Mouse (Mus musculus): Measurements from ENCODE around the gene Syt1. TPM values are rescaled to one million over a fixed set of nuclear protein-coding genes. Genes with fewer than 3 reads are reported as not detected.

The Syt1 gene
- polyA plus RNA-seq, 1 experiment from 2014 or later = 0.25 TPM

GRCm38 (mm10) chr10:108868136-108868535, 142.6 kb downstream of the Syt1 start:
- Histone ChIP-seq H3K27ac (ENCODE audit: low read depth) (no peak overlapping the region), H3K9me3 (ENCODE audit: low read depth, low read length) (no peaks in the 10 kb centered on the region), H3K4me2 (no peak overlapping the region), H3K4me3 (ENCODE audit: low read depth, low read length) (no peak overlapping the region), H3K4me1 (ENCODE audit: insufficient read depth) (no peaks in the 10 kb centered on the region), H3K9ac (no peak overlapping the region), H3K27me3 (ENCODE audit: insufficient read depth, low read length) (no peaks in the 10 kb centered on the region), H3K36me3 (ENCODE audit: insufficient read depth) (no peaks in the 10 kb centered on the region)
- ATAC-seq (ENCODE audit: insufficient read depth) (no peak), DNase-seq (no peak)
- TF ChIP-seq CTCF (IDR thresholded peaks at IDR 0.05; ENCODE audit: low read depth) = no peak
- 82% methylated on average over 4 of the region's 4 CpGs for WGBS

- Histone ChIP-seq H3K9me3 (ENCODE audit: low read depth, low read length) (no peaks in the 10 kb centered on the region), H3K9ac (no peak overlapping the region), H3K36me3 (ENCODE audit: insufficient read depth) (no peaks in the 10 kb centered on the region), H3K27me3 (ENCODE audit: insufficient read depth, low read length) (no peaks in the 10 kb centered on the region), H3K27ac (ENCODE audit: low read depth) (no peak overlapping the region), H3K4me2 (no peak overlapping the region), H3K4me1 (ENCODE audit: insufficient read depth) (no peaks in the 10 kb centered on the region), H3K4me3 (ENCODE audit: low read depth, low read length) (no peak overlapping the region)
- ATAC-seq (ENCODE audit: insufficient read depth) (no peak), DNase-seq (peak; percentile 13)
- TF ChIP-seq CTCF (IDR thresholded peaks at IDR 0.05; ENCODE audit: low read depth) = no peak
- 65% methylated on average over 6 of the region's 6 CpGs for WGBS
Observed at GRCm38 (mm10) chr10:108867202-108867601, 143.6 kb downstream of the Syt1 start.

- Histone ChIP-seq H3K4me3 (ENCODE audit: low read depth, low read length) (no peak overlapping the region), H3K4me1 (ENCODE audit: insufficient read depth) (no peaks in the 10 kb centered on the region), H3K9ac (no peak overlapping the region), H3K27ac (ENCODE audit: low read depth) (no peak overlapping the region), H3K36me3 (ENCODE audit: insufficient read depth) (no peaks in the 10 kb centered on the region), H3K9me3 (ENCODE audit: low read depth, low read length) (no peaks in the 10 kb centered on the region), H3K4me2 (no peak overlapping the region), H3K27me3 (ENCODE audit: insufficient read depth, low read length) (no peaks in the 10 kb centered on the region)
- ATAC-seq (ENCODE audit: insufficient read depth) = no peak
- TF ChIP-seq CTCF (IDR thresholded peaks at IDR 0.05; ENCODE audit: low read depth) = no peak
- WGBS = 94% methylated on average over 4 of the region's 4 CpGs
- DNase-seq = no peak
Observed at GRCm38 (mm10) chr10:108865586-108865985, 145.2 kb downstream of the Syt1 start.

- Histone ChIP-seq H3K27me3 (ENCODE audit: insufficient read depth, low read length) (no peaks in the 10 kb centered on the region), H3K36me3 (ENCODE audit: insufficient read depth) (no peaks in the 10 kb centered on the region), H3K9me3 (ENCODE audit: low read depth, low read length) (no peaks in the 10 kb centered on the region), H3K4me2 (no peak overlapping the region), H3K27ac (ENCODE audit: low read depth) (no peak overlapping the region), H3K4me1 (ENCODE audit: insufficient read depth) (no peaks in the 10 kb centered on the region), H3K9ac (no peak overlapping the region), H3K4me3 (ENCODE audit: low read depth, low read length) (no peak overlapping the region)
- DNase-seq (no peak), ATAC-seq (ENCODE audit: insufficient read depth) (no peak)
- WGBS = 70% methylated on average over 6 of the region's 6 CpGs
- no peak for TF ChIP-seq CTCF (IDR thresholded peaks at IDR 0.05; ENCODE audit: low read depth)
Observed at GRCm38 (mm10) chr10:108855986-108856385, 154.8 kb downstream of the Syt1 start.

- WGBS = 50% methylated on average over 4 of the region's 4 CpGs
- no peaks in the 10 kb centered on the region for H3K36me3 ChIP-seq (ENCODE audit: insufficient read depth)
- no peak overlapping the region for H3K9ac ChIP-seq
- no peak overlapping the region for H3K27ac ChIP-seq (ENCODE audit: low read depth)
- H3K9me3 ChIP-seq (ENCODE audit: low read depth, low read length) = no peaks in the 10 kb centered on the region
- H3K4me3 ChIP-seq (ENCODE audit: low read depth, low read length) = no peak overlapping the region
- no peak overlapping the region for H3K4me2 ChIP-seq
- H3K4me1 ChIP-seq (ENCODE audit: insufficient read depth) = no peaks in the 10 kb centered on the region
- TF ChIP-seq CTCF (IDR thresholded peaks at IDR 0.05; ENCODE audit: low read depth) = no peak
- no peak for ATAC-seq (ENCODE audit: insufficient read depth)
- no peak for DNase-seq
- no peaks in the 10 kb centered on the region for H3K27me3 ChIP-seq (ENCODE audit: insufficient read depth, low read length)
Observed at GRCm38 (mm10) chr10:108852757-108853156, 158.0 kb downstream of the Syt1 start.

GRCm38 (mm10) chr10:108837434-108837833, 173.3 kb downstream of the Syt1 start:
- TF ChIP-seq CTCF (IDR thresholded peaks at IDR 0.05; ENCODE audit: low read depth) = no peak
- DNase-seq (no peak), ATAC-seq (ENCODE audit: insufficient read depth) (no peak)
- Histone ChIP-seq H3K27me3 (ENCODE audit: insufficient read depth, low read length) (no peaks in the 10 kb centered on the region), H3K9me3 (ENCODE audit: low read depth, low read length) (no peaks in the 10 kb centered on the region), H3K9ac (no peak overlapping the region), H3K27ac (ENCODE audit: low read depth) (no peak overlapping the region), H3K4me2 (no peak overlapping the region), H3K4me1 (ENCODE audit: insufficient read depth) (no peaks in the 10 kb centered on the region), H3K4me3 (ENCODE audit: low read depth, low read length) (no peak overlapping the region), H3K36me3 (ENCODE audit: insufficient read depth) (no peaks in the 10 kb centered on the region)
- 91% methylated on average over 1 of the region's 1 CpGs for WGBS

- DNase-seq (no peak), ATAC-seq (ENCODE audit: insufficient read depth) (no peak)
- WGBS = 85% methylated on average over 6 of the region's 6 CpGs
- Histone ChIP-seq H3K27ac (ENCODE audit: low read depth) (no peak overlapping the region), H3K4me3 (ENCODE audit: low read depth, low read length) (no peak overlapping the region), H3K36me3 (ENCODE audit: insufficient read depth) (no peaks in the 10 kb centered on the region), H3K4me1 (ENCODE audit: insufficient read depth) (no peaks in the 10 kb centered on the region), H3K27me3 (ENCODE audit: insufficient read depth, low read length) (no peaks in the 10 kb centered on the region), H3K9ac (no peak overlapping the region), H3K9me3 (ENCODE audit: low read depth, low read length) (no peaks in the 10 kb centered on the region), H3K4me2 (no peak overlapping the region)
- no peak for TF ChIP-seq CTCF (IDR thresholded peaks at IDR 0.05; ENCODE audit: low read depth)
Observed at GRCm38 (mm10) chr10:108832248-108832647, 178.5 kb downstream of the Syt1 start.

- no peaks in the 10 kb centered on the region for H3K27me3 ChIP-seq (ENCODE audit: insufficient read depth, low read length)
- TF ChIP-seq CTCF (IDR thresholded peaks at IDR 0.05; ENCODE audit: low read depth) = no peak
- no peaks in the 10 kb centered on the region for H3K4me1 ChIP-seq (ENCODE audit: insufficient read depth)
- no peak overlapping the region for H3K4me2 ChIP-seq
- no peaks in the 10 kb centered on the region for H3K36me3 ChIP-seq (ENCODE audit: insufficient read depth)
- H3K27ac ChIP-seq (ENCODE audit: low read depth) = no peak overlapping the region
- DNase-seq (no peak), ATAC-seq (ENCODE audit: insufficient read depth) (no peak)
- H3K9ac ChIP-seq = no peak overlapping the region
- H3K9me3 ChIP-seq (ENCODE audit: low read depth, low read length) = no peaks in the 10 kb centered on the region
- WGBS = 70% methylated on average over 6 of the region's 6 CpGs
- H3K4me3 ChIP-seq (ENCODE audit: low read depth, low read length) = no peak overlapping the region
Observed at GRCm38 (mm10) chr10:108831801-108832200, 179.0 kb downstream of the Syt1 start.

Data from lung, embryonic 14.5 days (tissue).